Mouse (Mus musculus): ENCODE measurements at regions not wholly inside any gene's neighbourhood (a gene's known extent, or its start where the extent isn't known, plus 50 kb on each side); places are given as distances from the start of the nearest gene placed in this dataset.
"Not testable (repeated sequence)": the region's sequence is repeated elsewhere in the genome, so short reads cannot be mapped to it uniquely, and the experiment has no call there.

DNA sequence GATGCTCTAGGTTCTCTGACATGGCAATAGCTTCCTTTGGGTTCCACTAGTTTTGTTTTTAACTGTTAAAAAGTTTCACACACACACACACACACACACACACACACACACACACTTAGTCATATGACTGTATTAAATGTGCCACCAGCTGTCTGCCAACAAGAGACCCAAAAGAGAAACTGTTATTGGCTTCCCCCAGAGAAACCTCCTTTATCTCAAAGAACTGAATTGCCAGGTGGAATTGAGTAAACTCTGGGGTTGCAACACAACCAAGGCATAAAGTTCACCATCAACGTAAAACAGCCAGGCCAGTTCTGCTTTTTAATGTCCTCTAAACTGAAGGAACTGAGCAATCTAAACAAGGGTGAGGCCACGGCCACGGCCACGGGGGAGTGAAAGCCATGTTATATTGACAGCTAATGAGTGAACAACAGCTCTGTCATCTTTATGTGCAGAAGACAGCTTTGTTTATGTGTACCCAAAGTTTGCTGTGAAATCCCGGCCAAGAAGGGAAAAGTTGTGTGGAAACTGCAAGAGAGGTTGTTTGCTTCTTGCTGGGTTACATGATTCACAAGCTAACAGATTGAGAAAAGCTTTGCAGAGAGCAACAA, 69.3 kb downstream of the Btg1 start:
- peak; percentile 75 for DNase-seq

DNA sequence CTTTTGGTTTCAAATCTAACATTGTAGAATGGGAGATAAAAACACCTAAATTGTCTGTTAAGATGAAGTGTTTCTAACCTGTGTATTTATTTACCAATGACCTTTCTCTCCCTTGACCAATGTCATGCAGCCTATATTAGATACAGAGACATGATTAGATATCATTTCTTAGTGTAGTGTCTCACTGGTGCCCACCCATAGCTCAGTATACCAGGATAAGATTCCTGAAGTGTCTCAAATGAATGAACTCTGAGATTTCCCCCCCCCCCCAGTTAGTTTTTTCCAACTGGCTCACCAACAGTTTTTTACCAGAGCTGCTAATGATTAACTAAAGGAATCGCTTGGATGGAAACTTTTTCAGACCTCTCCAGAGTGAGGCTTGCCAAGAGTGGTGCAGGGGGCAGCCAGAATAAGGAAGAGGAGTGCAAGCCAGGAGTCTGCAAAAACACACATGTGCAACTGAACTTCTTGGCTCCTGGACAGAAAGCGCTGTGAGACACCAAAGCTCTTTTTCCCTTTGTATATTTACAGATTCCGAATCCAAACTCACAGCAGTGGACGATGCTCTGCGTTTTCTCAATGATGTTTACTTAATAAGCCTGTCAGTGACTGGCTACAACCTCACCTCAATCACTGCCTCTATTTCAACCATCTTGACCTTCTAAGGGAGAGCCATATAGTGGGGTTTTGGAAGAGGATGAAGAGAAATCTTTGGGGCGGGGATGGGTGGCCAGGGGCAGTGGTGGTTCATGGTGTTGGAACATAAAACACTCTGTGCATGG, 70.0 kb downstream of the Btg1 start:
- DNase-seq = peak; percentile 73

DNA sequence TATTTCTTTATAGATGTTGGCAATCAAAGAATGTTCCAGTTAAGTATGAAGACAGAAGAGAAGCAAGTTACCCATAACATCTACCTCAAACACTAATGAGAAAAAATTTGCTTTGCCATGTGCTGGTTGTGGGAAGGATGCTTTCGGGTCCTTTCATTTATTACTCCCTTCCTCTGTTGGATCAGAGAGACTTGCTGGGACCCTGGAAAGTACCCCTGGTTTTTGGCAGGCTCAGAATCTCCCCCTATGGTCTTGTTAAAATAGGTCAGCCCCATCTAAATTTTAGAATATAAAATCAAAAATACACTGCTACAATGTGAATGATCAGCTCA, 70.6 kb downstream of the Btg1 start:
- DNase-seq = no peak

DNA sequence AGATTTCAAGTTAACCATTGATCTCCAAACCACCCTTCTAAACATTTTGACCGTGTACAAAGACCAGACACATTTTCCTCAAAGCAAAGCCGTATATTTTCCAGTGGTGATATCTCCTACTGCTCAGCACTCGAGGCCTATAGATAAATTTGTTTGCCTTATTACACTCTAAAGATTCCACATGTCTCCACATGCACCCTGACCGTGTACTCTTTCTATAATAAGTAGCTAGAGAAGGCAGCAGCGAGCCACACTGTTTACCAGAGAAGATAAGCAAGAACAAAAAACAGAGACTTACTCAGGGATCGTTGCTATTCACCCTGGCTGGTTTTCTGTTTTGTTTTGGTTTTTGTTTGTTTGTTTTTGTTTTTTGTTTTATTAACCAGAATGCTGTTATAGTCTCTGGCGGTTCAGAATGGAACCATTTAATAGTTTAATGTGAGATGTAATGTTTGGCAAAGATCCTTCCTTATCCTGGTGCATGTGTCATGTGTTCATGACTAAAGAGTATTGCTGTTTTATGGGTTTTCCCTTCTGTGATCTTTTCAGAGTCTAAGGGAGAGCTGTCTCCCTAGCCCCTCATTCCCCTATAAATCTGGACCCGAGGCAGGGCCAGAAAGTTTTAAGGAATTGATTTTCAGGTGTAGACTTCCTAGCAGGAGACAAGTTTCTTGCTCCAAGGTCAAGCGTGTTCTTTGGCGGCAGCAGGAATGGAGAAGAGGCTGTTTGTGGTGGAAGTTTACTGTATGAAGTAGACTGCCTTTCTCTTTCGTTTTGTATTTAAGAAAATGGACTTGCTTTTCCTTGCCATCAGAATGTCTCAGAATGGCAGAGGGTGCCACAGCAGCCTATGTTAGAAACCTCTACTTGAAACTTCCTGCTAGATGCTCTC, 73.4 kb downstream of the Btg1 start:
- DNase-seq = no peak

DNA sequence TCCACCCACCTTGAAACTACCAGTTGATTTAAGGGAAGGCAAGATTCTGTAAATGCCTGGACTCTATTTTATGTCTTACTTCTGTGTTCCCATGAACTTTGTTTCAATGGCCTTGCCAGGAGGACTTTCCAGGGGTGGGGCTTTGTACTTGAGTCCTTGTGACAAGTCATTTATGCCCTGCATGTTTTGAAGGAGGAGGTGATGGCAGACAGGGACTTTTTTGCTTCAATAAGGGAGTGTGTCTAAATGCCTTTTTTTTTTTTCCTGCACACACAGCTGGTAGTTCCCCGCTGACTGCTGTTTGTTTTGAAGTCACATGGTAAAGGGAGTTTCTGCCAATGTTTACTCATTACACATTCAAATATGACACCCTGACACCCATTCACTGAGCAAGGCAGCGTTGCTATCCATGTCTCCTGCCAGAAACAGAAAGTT, 74.1 kb downstream of the Btg1 start:
- peak; percentile 78 for DNase-seq

DNA sequence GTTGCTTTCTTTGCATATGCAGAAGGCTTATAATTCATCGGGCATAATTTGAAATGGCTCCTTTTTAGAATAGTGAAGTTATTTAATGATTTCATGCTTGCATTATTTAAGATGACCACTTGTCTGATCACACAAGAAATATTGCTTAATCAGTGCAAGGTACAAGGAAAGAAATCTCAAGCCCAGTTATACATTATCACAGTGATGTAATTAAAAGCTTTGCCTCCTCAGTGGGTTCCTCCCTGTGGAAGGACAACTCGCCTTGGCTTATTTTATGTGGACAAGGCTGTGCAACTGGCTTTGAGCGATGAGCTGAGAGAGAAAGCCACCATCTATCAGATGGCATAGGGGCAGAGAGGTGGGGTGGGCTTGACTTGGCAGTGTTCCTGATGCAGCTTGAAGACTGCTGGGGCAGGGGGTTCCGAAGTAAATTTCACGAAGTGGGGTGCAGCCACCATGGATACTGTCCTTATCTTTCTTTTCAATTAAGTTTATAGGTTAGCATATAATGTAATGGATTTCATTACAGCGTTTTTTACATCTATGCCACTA, 74.6 kb downstream of the Btg1 start:
- no peak for DNase-seq

DNA sequence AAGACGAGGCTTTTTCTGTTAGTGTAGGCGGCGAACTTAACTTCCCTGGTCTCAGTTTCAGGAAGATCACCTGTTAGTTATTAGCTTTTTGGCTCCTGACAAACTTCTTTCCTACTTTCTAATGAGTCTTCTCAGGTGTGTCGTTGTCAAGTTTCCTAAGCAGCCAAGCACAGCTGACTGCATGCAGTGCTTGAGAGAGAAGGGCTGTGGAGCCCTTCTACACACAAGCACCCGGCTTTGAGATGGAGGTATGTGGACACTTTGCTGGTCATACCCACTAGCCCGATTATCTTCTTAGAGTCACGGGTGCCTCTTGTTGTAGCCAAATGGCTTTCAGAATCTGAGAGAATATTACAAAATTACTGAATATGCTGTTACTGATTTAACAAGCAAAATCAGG, 76.0 kb downstream of the Btg1 start:
- DNase-seq = no peak

DNA sequence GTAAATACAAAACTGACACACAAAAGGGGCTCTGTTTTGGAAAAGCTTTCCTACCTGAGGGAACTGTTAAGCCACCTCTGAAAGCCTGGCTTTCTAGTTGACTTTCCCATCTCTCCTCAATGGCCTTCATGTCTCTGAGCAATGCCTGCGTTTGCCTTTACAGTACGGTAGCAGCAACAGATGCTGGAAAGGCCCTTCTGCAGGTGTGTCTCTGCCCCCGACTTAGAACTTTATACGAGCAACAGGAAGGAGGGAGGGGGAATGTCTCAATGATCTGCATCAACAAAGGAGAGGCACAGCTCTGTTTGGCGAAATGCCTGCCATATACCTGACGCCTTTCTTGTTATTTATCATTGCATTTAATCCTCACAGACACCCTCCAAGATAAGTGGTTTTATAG, 77.0 kb downstream of the Btg1 start:
- DNase-seq = no peak

DNA sequence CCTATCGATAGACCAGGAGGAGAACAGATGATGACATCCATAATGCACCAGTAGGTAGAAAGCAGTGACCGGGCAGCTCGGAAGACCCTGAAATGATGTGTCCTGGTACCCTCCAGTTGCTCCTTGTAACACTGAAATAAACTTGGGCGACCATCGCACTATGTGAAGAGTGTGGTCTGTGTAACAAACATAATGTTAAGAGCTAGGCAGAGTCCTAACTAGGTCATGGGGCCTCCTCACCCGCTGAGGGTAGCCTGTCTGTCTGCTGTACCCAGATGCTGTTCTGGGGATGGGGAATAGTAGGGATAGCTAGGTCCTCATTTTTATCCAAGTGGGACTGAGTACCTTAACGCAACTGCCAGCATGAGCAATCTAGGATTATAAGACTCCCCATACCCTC, 79.8 kb downstream of the Btg1 start:
- DNase-seq = no peak

DNA sequence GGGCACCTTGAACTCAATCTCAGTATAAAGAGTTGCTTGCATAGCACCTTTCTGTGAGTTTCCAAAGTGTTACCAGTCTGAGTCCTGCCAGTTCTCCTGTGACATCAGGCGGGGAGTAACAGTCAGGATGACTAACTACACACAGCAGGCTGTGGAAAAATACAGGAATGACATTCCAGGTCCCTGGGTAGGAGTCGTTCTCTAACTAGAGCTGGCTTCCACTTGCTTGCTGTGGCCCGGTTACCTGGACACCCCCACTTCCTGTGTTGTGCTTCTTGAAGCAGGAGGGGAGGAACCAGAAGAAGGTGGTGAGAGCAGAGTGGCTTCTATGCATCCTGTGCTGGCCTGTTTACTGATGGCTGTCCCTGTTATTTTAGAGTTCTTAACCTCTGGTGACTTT, 81.0 kb downstream of the Btg1 start:
- DNase-seq = peak; percentile 38

DNA sequence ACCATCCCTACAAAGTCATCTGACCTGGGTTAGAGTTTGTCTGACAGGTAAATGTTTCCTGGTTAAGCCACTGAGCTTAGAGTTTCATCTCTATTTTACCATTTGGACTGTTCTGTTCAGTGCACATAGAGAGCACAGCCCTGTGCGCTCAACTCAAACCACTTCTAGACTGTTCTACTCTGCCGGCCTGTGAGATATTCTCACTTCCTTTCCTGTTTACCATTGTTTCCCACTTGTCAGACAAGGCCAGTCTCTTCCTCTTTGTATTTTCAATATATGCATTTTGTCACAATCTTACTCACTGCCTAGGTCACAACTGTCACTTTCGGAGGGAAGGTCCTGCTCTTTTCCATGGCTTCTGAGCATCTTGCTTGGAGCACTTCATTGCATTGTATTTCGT, 89.8 kb downstream of the Btg1 start:
- DNase-seq = no peak

DNA sequence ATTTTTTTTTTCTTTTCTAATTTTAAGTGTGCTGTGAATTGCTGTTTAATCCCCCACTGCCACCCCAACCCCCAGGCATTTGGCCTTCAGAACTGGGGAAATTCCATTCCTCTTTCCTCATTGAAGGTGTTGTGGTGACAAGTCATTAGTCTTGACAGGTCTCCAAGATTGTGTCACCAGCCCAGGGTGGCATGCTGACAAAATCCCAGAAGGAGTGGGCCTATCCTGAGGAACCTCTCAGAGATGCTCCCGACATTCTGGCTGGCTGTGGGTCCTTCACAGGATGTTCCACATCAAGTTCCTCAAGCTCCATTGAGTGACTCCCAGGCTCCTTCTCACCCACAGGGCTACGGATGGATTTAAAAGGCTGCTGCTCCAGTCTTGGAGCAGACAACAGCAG, 91.7 kb downstream of the Btg1 start:
- peak; percentile 58 for DNase-seq

DNA sequence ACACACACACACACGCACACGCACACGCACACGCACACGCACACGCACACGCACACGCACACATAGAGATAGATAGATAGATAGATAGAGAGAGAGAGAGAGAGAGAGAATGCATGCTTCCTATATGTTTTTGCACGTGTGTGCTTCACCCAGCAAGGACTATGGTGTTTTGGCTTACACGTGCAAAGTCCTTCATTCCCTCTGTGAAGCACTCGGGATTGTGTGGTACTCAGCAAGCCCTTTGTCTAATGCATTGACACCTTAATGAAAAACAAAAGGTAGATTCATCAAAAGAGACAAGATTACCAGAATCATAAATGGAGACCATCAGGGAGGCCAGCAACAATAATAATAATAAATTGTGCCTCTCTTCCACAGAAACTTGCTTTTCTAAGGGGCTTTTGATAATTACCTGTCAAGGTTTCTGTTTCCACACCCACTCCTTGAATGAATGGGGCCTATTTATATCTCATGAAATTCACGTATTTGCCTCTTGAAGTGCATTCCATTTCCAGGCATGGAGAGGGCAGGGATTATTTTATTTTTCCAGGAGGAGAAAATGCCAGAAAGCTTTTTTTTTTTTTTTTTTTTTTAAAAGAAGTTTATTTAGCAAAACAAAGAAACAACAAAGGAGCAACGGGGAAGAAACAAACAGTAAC, 93.0 kb downstream of the Btg1 start:
- DNase-seq = peak; percentile 54

DNA sequence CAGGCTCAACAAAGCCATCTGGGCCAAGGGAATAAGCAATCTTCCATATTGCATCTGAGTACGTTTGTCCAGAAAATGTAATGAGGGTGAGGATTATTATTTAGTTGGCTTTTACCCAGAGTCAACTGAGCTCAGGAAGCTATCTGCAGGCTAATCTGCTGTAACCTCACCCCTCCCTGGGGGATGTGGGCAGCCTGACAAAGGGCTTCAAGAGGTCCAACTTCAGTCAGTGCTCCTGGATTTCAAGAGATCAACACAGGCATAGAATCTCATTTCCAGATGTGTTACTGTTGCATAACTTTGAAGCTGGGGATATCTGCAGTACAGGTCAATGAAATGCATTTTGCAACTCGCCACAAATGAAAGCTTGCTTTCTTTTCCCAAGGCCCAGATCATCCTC, 95.2 kb downstream of the Btg1 start:
- DNase-seq = no peak

DNA sequence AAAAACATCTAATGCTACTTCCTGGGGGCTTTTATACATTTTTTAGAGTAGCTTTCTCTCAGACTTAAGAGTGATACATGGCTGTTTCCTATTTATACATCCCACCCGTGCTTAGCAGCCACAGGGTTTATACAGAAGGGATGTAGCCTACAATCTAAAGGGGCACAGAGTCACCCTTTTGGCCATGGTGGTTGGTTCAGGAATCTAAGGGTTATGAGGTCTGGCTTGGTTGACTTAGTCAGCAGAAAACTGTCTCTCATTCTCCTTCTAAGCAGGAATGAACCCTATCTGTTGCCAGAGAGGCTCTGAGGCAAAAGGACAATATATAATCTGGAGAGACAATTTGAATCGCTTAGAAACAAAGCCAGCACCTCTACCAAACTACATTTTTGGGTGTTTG, 97.9 kb downstream of the Btg1 start:
- no peak for DNase-seq

DNA sequence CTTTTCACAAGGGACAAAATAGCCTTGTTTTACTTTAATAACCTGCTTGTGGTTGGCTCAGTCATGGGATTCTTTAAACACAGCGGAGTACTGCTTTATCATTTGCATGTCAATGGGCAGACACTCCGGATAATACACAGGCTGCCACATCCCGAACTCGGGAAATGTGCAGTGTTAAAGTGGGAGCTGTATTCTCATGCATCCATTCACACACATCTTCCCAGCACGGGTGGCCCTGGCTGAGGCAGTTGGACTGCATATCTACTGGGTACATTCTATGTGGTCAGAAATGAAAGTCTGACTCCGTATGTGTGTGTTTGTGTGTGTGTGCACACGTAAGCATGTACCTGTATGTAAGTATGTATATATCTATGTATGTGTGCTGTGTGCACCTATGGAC, 100.5 kb downstream of the Btg1 start:
- DNase-seq = no peak

DNA sequence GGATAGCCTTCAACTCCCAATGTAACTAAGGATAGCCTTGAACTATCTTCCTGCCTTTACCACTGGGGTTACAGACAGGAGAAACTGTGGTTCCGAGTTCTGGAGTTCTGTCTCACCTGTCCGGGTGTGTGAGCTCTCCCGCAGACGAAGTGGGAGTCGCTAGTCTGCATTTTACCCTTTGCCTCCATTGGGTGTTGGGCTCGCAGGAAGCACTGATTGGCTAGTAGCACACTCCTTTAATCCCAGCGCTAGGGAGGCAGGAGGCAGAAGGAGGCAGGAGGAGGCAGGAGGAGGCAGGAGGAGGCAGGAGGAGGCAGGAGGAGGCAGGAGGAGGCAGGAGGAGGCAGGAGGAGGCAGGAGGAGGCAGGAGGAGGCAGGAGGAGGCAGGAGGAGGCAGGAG, 101.9 kb downstream of the Btg1 start:
- not testable (repeated sequence) for DNase-seq

DNA sequence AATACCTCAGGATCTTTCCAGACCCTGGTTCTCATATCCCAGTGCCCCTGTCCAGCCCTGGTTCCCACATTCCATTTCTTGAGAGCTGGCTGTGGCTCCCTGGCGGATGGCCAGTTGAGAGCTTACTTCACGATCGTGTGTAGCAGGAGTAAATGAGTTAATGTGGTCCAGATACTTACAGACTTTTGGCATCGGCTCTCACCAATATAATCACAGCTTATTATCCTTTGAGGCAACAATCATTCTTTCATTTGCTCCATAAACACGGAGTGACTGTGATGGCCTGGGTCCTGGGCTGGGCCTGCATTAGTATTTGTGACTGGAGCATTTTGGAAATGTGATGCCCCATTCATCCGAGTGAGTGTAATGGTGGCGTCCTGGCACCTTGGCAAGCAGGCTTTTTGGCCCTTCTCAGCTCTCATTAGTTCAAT, 103.5 kb downstream of the Btg1 start:
- DNase-seq = no peak

DNA sequence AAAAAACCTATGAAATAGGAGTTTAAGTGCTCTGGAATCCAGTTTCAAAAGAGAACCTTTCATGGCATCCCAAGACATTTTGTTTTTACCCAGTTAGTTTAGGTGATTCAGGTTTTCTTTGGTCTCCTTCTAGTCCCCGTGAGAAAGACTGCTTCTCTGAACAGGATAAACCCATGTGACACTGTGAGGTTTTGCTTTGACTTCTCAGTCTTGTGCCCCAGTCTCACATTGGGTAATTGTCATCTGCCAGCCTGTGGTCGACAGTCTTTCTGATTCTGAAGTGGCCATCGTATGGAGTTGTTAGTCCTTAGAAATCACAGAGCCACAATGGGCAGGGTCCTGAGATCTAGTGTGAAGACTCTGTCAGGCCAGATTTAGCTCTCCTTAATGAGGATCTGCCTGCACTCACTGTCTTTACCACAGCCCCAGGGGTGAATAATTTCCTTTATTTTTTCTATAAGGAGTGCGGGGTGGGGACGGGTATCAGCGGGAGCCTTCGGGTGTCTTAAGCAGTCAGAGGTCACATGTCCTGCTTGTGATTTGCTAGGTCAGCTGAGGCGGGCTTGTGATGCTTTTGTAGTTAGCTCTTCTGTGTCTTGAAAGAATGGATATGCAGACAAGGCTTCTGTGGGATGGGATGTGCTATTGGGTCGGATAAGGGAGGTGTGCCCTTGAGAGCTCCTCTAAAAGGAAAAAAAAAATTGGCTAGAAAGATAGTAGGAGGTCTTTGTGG, 104.3 kb downstream of the Btg1 start:
- no peak for DNase-seq

DNA sequence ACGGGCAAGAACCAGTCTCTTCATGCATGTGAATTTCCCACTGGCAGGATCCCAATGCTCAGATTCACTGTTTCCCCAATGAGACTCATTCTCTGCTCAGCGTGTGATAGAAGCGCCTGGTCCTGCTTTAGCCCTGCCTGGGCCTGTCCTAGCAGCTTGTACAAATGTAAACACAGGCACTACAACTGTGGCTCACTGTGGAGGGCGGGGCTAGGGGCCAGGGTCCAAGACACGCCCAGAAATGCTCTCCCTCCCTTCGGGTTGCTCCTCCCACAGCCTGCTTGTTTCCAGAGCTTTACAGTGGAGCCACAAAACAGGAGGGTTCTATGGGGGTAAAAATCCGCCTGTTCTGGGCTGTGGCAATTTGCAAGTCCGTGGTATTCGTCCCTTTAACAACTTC, 105.7 kb downstream of the Btg1 start:
- peak; percentile 88 for DNase-seq

DNA sequence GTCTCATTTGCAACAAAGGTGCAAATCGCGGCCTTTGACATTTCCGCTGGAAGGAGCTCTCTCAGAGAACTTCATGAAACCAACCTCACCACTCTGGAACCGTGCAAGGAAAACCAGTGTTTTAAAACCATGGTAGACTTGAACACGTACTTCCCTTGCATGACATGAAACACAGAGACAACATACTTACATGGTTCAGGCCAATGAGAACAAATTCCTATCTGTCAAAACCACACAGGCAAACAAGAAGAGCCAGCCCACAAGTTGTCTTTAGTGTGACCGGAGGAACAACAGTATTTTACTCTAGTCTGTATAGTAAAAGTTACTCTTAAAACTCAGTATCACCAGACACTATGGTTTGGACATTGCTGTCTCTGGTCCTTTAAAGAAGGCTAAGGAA, 106.3 kb downstream of the Btg1 start:
- DNase-seq = no peak

Data from lung, postnatal 36 days (tissue).